Mouse (Mus musculus) urinary bladder, adult 2 months (tissue): ENCODE data around the gene Pet100. TPM values are rescaled to one million over a fixed set of nuclear protein-coding genes. Genes with fewer than 3 reads are reported as not detected.

ENCODE experiments used
- polyA plus RNA-seq: library from polyadenylated mRNA; depleted of rRNA; stranded (reverse); fragments of >200 nt; gene quantifications from 2 replicates; pipeline ENCODE4 v1.2.3, GENCODE M21; 2012; rRNA removed

Pet100 gene
- polyA plus RNA-seq, 1 experiment: 71.8 TPM

Other genes with a start within 250 kb of the Pet100 start
- gene Arhgef18, start 228.5 kb upstream of the Pet100 start, polyA plus RNA-seq: 34.0 and 36.5 TPM in 2 replicates
- 8.5 and 11.1 TPM in 2 replicates for gene Pex11g, start 153.9 kb upstream of the Pet100 start, polyA plus RNA-seq
- gene Tex45, start 150.7 kb upstream of the Pet100 start, polyA plus RNA-seq: 0.15 and 0.26 TPM in 2 replicates
- gene Zfp358, start 128.4 kb upstream of the Pet100 start, polyA plus RNA-seq: 27.5 and 31.0 TPM in 2 replicates
- 104 and 125 TPM in 2 replicates for gene Mcoln1, start 121.1 kb upstream of the Pet100 start, polyA plus RNA-seq
- gene Pnpla6, start 106.2 kb upstream of the Pet100 start, polyA plus RNA-seq: 50.0 and 54.3 TPM in 2 replicates
- gene C330021F23Rik, start 53.6 kb upstream of the Pet100 start, polyA plus RNA-seq: 0.18 and 0.33 TPM in 2 replicates
- 13.3 and 16.1 TPM in 2 replicates for gene Camsap3, start 34.3 kb upstream of the Pet100 start, polyA plus RNA-seq
- gene Xab2, start 232 bp upstream of the Pet100 start, polyA plus RNA-seq: 45.0 and 54.9 TPM in 2 replicates
- gene Pcp2, start 4.0 kb downstream of the Pet100 start, polyA plus RNA-seq: not detected in 2 replicates
- 135 and 202 TPM in 2 replicates for gene Stxbp2, start 9.4 kb downstream of the Pet100 start, polyA plus RNA-seq
- gene Retn, start 34.2 kb downstream of the Pet100 start, polyA plus RNA-seq: 53.8 and 69.7 TPM in 2 replicates
- gene Mcemp1, start 44.2 kb downstream of the Pet100 start, polyA plus RNA-seq: 0.39 and 0.43 TPM in 2 replicates
- gene Fcor, start 50.8 kb downstream of the Pet100 start, polyA plus RNA-seq: 4.6 and 9.2 TPM in 2 replicates
- 26.9 and 29.5 TPM in 2 replicates for gene Trappc5, start 54.8 kb downstream of the Pet100 start, polyA plus RNA-seq
- gene Fcer2a, start 72.6 kb downstream of the Pet100 start, polyA plus RNA-seq: 0.12 and 0.13 TPM in 2 replicates
- 0.08 and 0.29 TPM in 2 replicates for gene Clec4g, start 99.1 kb downstream of the Pet100 start, polyA plus RNA-seq
- 7.0 and 8.5 TPM in 2 replicates for gene Cd209a, start 127.4 kb downstream of the Pet100 start, polyA plus RNA-seq
- gene Cd209e, start 232.8 kb downstream of the Pet100 start, polyA plus RNA-seq: 0.12 and 0.14 TPM in 2 replicates